Mouse (Mus musculus): Measurements from ENCODE around the gene Nono. TPM values are rescaled to one million over a fixed set of nuclear protein-coding genes. Genes with fewer than 3 reads are reported as not detected.

Nono gene
- polyA plus RNA-seq (2015; fragmentation: Nextera tagmentation; extraction: Ambion mirVana), result 118 and 122 TPM in 2 replicates

GRCm38 (mm10) chrX:101429142-101429949 is at the start of gene Nono:
Gene Nono, plus strand, starts transcription at chrX:101429318.

DNA sequence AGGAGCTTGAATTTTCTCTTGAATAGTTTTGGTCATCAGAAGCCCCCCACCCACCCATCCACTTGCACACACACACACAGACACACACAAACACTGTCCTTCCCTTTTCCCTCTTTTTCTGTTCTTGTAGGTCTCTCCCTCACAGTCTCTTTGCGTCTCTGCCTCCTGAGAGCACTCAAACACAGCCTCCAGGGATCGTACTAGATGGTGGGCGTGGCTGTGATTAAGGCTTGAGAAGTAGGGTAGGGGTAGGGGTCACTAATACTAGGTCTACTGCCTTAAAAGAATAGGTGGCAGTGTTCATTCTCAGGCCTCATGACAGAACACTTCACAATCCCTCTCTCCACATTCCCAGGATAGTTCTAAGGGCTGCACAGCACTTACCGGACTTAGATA is 8.4 kb upstream of the Nono start, which contains the start of gene Zmym3:
TSS of gene Zmym3 (minus strand) at position 150 of the 396 bp plus-strand sequence.

GRCm38 (mm10) chrX:101448886-101449475 is 19.9 kb downstream of the Nono start, which contains the start of gene Itgb1bp2:
Gene Itgb1bp2, plus strand, starts transcription at chrX:101449088.

Other genes starting within 250 kb of the Nono start
- 33.3 and 36.4 TPM in 2 replicates for gene Snx12, start 206.8 kb upstream of the Nono start, polyA plus RNA-seq (2015; fragmentation: Nextera tagmentation; extraction: Ambion mirVana)
- gene Foxo4, start 174.8 kb upstream of the Nono start, polyA plus RNA-seq (2015; fragmentation: Nextera tagmentation; extraction: Ambion mirVana), result 3.1 and 3.7 TPM in 2 replicates
- not detected in 2 replicates for gene Gm614, start 165.3 kb upstream of the Nono start, polyA plus RNA-seq (2015; fragmentation: Nextera tagmentation; extraction: Ambion mirVana)
- 11.1 and 14.7 TPM in 2 replicates for gene Il2rg, start 161.1 kb upstream of the Nono start, polyA plus RNA-seq (2015; fragmentation: Nextera tagmentation; extraction: Ambion mirVana)
- not detected in 2 replicates for gene Gm20489, start 160.3 kb upstream of the Nono start, polyA plus RNA-seq (2015; fragmentation: Nextera tagmentation; extraction: Ambion mirVana)
- gene Med12, start 155.3 kb upstream of the Nono start, polyA plus RNA-seq (2015; fragmentation: Nextera tagmentation; extraction: Ambion mirVana), result 14.7 and 19.2 TPM in 2 replicates
- gene Nlgn3, start 130.2 kb upstream of the Nono start, polyA plus RNA-seq (2015; fragmentation: Nextera tagmentation; extraction: Ambion mirVana), result 1.1 and 1.4 TPM in 2 replicates
- gene Gjb1, start 52.9 kb upstream of the Nono start, polyA plus RNA-seq (2015; fragmentation: Nextera tagmentation; extraction: Ambion mirVana), result 0.33 and 0.44 TPM in 2 replicates
- 9.3 and 11.1 TPM in 2 replicates for gene Zmym3, start 8.5 kb upstream of the Nono start, polyA plus RNA-seq (2015; fragmentation: Nextera tagmentation; extraction: Ambion mirVana)
- 1,002 and 1,222 TPM in 2 replicates for gene Itgb1bp2, start 19.8 kb downstream of the Nono start, polyA plus RNA-seq (2015; fragmentation: Nextera tagmentation; extraction: Ambion mirVana)
- gene Taf1, start 103.4 kb downstream of the Nono start, polyA plus RNA-seq (2015; fragmentation: Nextera tagmentation; extraction: Ambion mirVana), result 3.2 and 4.3 TPM in 2 replicates
- gene Ogt, start 210.7 kb downstream of the Nono start, polyA plus RNA-seq (2015; fragmentation: Nextera tagmentation; extraction: Ambion mirVana), result 53.2 and 60.9 TPM in 2 replicates